In genomic region chr14:23400777-23401469, GRCm38 (mm10) we compare ENCODE assay signal across 8 mouse cellular contexts.
DNase-seq lines count a peak whose midpoint lies in the region; ATAC-seq lines count a peak whose summit lies in the region.

No protein-coding gene starts in this region.

- no peak overlapping the region for H3K27ac ChIP-seq in forebrain, embryonic 15.5 days (replicated peaks)
- H3K27ac ChIP-seq in intestine, embryonic 15.5 days = no peak overlapping the region
- H3K27ac ChIP-seq in midbrain, embryonic 15.5 days = no peak overlapping the region; the same call in 1 of the 2 replicates

- DNase-seq in right cerebral cortex, adult 18-20 months = peak; percentile 43
- no peak for DNase-seq in right cerebral cortex, postnatal 25 days
- peak; percentile 4 for DNase-seq in c-Kit-positive CD71-positive TER-119-positive erythroid progenitor cells, embryonic 14.5 days (ENCODE audit: low spot score)
- peak; percentile 71 to 75 for DNase-seq in left cerebral cortex, postnatal 14 days (ENCODE audit: low spot score in 2 of 2)
- DNase-seq in thymus, postnatal 36 days = peak; percentile 6 to 15

- H3K9ac ChIP-seq in forebrain, embryonic 15.5 days (replicated peaks) = no peak overlapping the region
- no peak overlapping the region for H3K9ac ChIP-seq in intestine, embryonic 15.5 days
- H3K9ac ChIP-seq in midbrain, embryonic 15.5 days = no peak overlapping the region

- intact Hi-C loops in left cerebral cortex, postnatal 14 days (cut with DNase I) = loop anchor here (10.0 kb wide), 2 partner anchors 346 to 1416 kb away; partner anchors contain the start of gene Zfp503

- H3K36me3 ChIP-seq in forebrain, embryonic 15.5 days = no peaks in the 10 kb centered on the region
- no peaks in the 10 kb centered on the region for H3K36me3 ChIP-seq in intestine, embryonic 15.5 days
- H3K36me3 ChIP-seq in midbrain, embryonic 15.5 days (replicated peaks) = no peaks in the 10 kb centered on the region

- 0 out of 2 replicates have a peak, but pooled peaks cover 3% of the 10 kb centered on the region for H3K27me3 ChIP-seq in forebrain, embryonic 15.5 days
- no peaks in the 10 kb centered on the region for H3K27me3 ChIP-seq in intestine, embryonic 15.5 days (replicated peaks)
- no peaks in the 10 kb centered on the region for H3K27me3 ChIP-seq in midbrain, embryonic 15.5 days (replicated peaks)

- WGBS in forebrain, embryonic 15.5 days = 18% methylated on average over 6 of the region's 6 CpGs
- 14% methylated on average over 6 of the region's 6 CpGs for WGBS in intestine, embryonic 15.5 days
- WGBS in midbrain, embryonic 15.5 days = 13% methylated on average over 6 of the region's 6 CpGs

- no peaks in the 10 kb centered on the region for H3K4me1 ChIP-seq in forebrain, embryonic 15.5 days
- H3K4me1 ChIP-seq in intestine, embryonic 15.5 days (replicated peaks) = no peaks in the 10 kb centered on the region
- H3K4me1 ChIP-seq in midbrain, embryonic 15.5 days = no peaks in the 10 kb centered on the region; the same call in 1 of the 2 replicates

- peak; percentile 82; the same call in 1 of the 2 replicates for ATAC-seq in forebrain, embryonic 15.5 days (replicated peaks)
- peak; percentile 67 for ATAC-seq in intestine, embryonic 15.5 days
- peak; percentile 69; the same call in 1 of the 2 replicates for ATAC-seq in midbrain, embryonic 15.5 days (replicated peaks)

- no peak overlapping the region for H3K4me2 ChIP-seq in forebrain, embryonic 15.5 days (replicated peaks)
- no peak overlapping the region for H3K4me2 ChIP-seq in intestine, embryonic 15.5 days (replicated peaks)
- no peak overlapping the region for H3K4me2 ChIP-seq in midbrain, embryonic 15.5 days

- H3K4me3 ChIP-seq in forebrain, embryonic 15.5 days = no peak overlapping the region
- no peak overlapping the region for H3K4me3 ChIP-seq in intestine, embryonic 15.5 days (replicated peaks)
- no peak overlapping the region for H3K4me3 ChIP-seq in midbrain, embryonic 15.5 days

- H3K9me3 ChIP-seq in forebrain, embryonic 15.5 days = no peaks in the 10 kb centered on the region
- no peaks in the 10 kb centered on the region for H3K9me3 ChIP-seq in intestine, embryonic 15.5 days
- H3K9me3 ChIP-seq in midbrain, embryonic 15.5 days = no peaks in the 10 kb centered on the region
